Mouse (Mus musculus) spleen, adult 2 months (tissue): ENCODE results near the gene E2f7.

ENCODE experiments used
- CTCF ChIP-seq: fragments of 200-500 bp; IDR thresholded peaks from 2 replicates; pipeline ENCODE4 v1.5.1; 2011; ENCODE audit warnings: mild to moderate bottlenecking, inconsistent platforms; ENCODE audit not compliant: insufficient read depth, insufficient read length, insufficient replicate concordance; ENCODE audit errors: extremely low read depth
- POLR2A ChIP-seq: fragments of 200-500 bp; IDR thresholded peaks from 2 replicates; pipeline ENCODE4 v1.6.1; 2011; ENCODE audit warnings: low read depth, low read length, inconsistent platforms

- no peak for TF ChIP-seq CTCF
- no peak for TF ChIP-seq POLR2A
Measured at GRCm38 (mm10) chr10:110810528-110810927, 65.3 kb downstream of the E2f7 start.
